Mouse (Mus musculus): ENCODE data around the gene Atad3a. TPM values are rescaled to one million over a fixed set of nuclear protein-coding genes. Genes with fewer than 3 reads are reported as not detected.

Gene Atad3a
- polyA plus RNA-seq, 1 experiment from 2014 or later: 94.9 TPM

DNA sequence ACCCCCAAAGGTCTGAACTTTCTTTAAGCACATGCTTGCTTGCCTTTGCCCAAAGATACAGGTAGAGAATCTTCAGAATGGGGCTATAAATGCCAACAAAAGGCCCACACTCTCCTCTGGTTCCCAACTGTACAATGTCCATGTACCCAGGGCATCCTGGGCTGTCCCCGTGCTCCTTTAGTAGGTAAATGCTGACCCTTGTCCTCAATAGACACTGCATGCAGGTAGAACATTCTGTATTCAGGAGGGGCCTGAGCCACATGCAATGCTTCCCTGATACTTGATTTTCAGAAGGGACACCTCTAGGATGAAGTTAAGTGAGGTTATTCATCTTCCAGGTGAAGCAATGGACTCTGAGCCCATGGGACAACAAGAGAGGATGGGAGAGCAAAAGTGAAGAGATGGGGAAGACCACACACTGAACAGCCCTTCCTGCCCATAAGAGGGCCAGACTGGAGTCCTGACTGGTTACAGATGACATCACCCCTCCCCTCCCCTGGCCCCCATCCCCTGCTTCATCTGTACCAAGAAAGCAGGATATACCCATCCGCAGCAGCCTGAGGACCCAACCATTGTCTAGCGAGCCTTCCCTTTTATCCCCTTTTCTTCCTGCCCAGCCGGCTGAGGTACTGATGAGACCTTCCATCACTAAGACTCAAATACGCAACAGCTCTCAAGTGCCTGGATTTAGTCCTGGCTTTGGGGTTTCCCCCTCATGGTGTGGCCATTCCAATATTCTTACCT, 12.6 kb upstream of the Atad3a start:
- WGBS: 30% methylated on average over 5 of the region's 5 CpGs
- H3K27ac ChIP-seq: no peak overlapping the region
- no peaks in the 10 kb centered on the region for H3K9me3 ChIP-seq
- no peaks in the 10 kb centered on the region for H3K36me3 ChIP-seq
- ATAC-seq (ENCODE audit: insufficient number of reproducible peaks, insufficient read depth, low FRiP score, low TSS enrichment, low read depth): no peak
- peak overlapping the region; percentile 54; the same call in 1 of the 2 replicates for H3K9ac ChIP-seq
- H3K4me1 ChIP-seq: peaks cover 48% of the 10 kb centered on the region
- peak overlapping the region; percentile 43 for H3K4me3 ChIP-seq
- H3K27me3 ChIP-seq: peaks cover 16% of the 10 kb centered on the region; the same call in 1 of the 2 replicates
- peak overlapping the region; percentile 83 for H3K4me2 ChIP-seq

DNA sequence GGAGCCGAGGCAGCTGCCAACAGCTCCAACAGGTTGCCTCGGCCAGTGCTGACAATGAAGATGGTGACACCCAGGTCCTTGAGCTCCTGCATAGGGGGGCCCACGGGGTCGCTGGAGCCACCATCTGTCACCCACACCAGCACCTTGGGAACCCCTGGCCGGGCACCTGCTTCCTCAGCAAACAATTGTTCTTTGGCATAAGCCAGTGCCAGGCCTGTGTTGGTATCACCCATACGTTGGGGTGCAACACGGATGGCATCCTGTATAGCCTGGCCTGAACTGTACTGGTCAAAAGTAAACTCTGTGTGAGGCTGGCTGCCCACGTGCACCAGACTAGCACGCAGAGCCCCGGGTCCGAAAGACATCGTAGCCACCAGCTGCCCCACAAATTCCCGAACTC, 11.9 kb upstream of the Atad3a start:
- no peak overlapping the region for H3K4me2 ChIP-seq
- 85% methylated on average over 13 of the region's 13 CpGs for WGBS
- peaks cover 48% of the 10 kb centered on the region for H3K4me1 ChIP-seq
- no peak overlapping the region for H3K9ac ChIP-seq
- no peak for ATAC-seq (ENCODE audit: insufficient number of reproducible peaks, insufficient read depth, low FRiP score, low TSS enrichment, low read depth)
- H3K4me3 ChIP-seq: no peak overlapping the region
- H3K9me3 ChIP-seq: no peaks in the 10 kb centered on the region
- H3K27ac ChIP-seq: no peak overlapping the region
- H3K27me3 ChIP-seq: peaks cover 16% of the 10 kb centered on the region; the same call in 1 of the 2 replicates
- no peaks in the 10 kb centered on the region for H3K36me3 ChIP-seq

DNA sequence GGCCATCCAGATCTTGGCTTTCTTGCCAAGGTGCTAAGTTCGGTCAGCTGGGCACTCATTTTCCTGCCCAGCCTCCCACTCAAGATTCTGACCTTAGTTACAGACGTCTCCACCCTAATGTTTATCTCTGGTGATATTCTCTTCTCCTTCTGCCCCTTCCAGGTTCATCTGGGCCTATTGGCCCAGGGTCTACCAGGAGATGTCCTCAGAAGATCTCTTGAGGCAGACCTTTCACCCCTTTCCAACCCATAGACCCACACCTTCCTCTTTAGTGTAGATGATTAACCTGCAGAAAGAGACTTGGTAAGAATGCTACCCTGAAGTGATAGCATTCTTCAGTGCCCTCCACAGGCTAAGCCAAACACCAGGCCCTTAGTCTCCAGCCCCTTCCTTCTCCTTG, 10.8 kb upstream of the Atad3a start:
- H3K4me1 ChIP-seq: peaks cover 44% of the 10 kb centered on the region
- 86% methylated on average over 2 of the region's 2 CpGs for WGBS

DNA sequence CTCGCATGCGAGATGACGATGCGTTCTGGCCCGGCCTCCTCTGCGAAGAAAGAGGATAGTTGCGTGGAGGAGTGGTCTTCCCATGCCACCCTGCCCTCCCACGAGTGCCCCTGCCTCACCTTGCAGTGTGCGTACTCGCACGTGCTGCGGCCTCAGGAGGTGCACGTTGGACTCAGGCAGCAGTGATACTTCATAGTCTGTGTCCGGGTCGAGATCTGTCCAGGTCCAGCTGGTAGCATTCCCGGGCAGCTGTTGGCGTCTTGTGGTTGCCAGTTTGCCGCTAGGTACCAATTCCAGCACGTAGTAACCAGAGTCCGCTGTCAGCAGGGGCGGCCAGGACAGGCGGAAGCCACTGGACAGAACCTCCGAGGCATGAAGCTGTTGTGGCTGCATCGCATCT, 9.7 kb upstream of the Atad3a start:
- H3K9me3 ChIP-seq: no peaks in the 10 kb centered on the region

More for the DNA sequence above, 10.8 kb upstream of the Atad3a start:
- Histone ChIP-seq H3K4me3 (no peak overlapping the region), H3K27me3 (peaks cover 16% of the 10 kb centered on the region; the same call in 1 of the 2 replicates), H3K9me3 (no peaks in the 10 kb centered on the region), H3K27ac (no peak overlapping the region), H3K36me3 (no peaks in the 10 kb centered on the region), H3K4me2 (no peak overlapping the region), H3K9ac (no peak overlapping the region)
- ATAC-seq (ENCODE audit: insufficient number of reproducible peaks, insufficient read depth, low FRiP score, low TSS enrichment, low read depth): no peak

DNA sequence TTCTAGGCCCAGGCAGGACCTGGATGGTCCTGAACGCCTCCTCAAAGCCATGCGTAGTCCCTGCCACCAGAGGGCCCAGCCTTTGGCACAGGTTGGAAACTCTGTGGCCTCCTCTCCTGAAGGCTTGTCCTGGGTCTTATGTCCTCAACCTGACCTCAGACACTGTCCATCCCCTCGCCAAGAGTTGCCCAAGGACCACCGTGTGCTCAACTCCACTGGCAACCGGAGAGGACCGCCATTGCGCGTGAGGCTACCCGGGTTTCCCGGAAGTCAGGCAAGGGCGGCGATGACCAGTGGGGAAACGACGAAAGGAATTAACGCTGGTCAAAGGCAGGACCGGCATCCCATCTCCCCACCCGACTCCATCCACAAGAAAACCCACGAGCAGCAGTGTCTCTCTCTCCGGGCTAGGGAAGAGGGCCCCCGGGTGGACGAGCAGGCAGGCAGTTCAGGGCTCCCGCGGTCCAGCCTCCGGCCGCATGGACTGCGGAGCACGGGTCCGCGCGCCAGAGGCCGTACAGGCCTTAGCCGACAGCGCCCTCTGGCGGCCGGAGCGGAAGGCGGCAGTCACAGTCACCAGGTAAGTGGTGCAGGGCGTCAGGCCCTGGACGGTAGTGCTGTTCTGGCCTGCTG, 9.1 kb upstream of the Atad3a start:
- H3K4me2 ChIP-seq: peak overlapping the region; percentile 74
- peaks cover 16% of the 10 kb centered on the region; the same call in 1 of the 2 replicates for H3K27me3 ChIP-seq
- H3K9me3 ChIP-seq: no peaks in the 10 kb centered on the region
- H3K36me3 ChIP-seq: no peaks in the 10 kb centered on the region
- peak overlapping the region; percentile 80 for H3K9ac ChIP-seq
- peak overlapping the region; percentile 54 for H3K4me3 ChIP-seq
- ATAC-seq (ENCODE audit: insufficient number of reproducible peaks, insufficient read depth, low FRiP score, low TSS enrichment, low read depth): peak; percentile 68
- WGBS: under 1% methylated on average over 39 of the region's 39 CpGs
- peaks cover 33% of the 10 kb centered on the region for H3K4me1 ChIP-seq
- peak overlapping the region; percentile 48 for H3K27ac ChIP-seq

More for the DNA sequence above, 9.7 kb upstream of the Atad3a start:
- peaks cover 16% of the 10 kb centered on the region; the same call in 1 of the 2 replicates for H3K27me3 ChIP-seq
- H3K9ac ChIP-seq: peak overlapping the region; percentile 80
- peak overlapping the region; percentile 54 for H3K4me3 ChIP-seq
- peak overlapping the region; percentile 74 for H3K4me2 ChIP-seq
- ATAC-seq (ENCODE audit: insufficient number of reproducible peaks, insufficient read depth, low FRiP score, low TSS enrichment, low read depth): no peak
- 42% methylated on average over 24 of the region's 24 CpGs for WGBS
- no peaks in the 10 kb centered on the region for H3K36me3 ChIP-seq
- H3K27ac ChIP-seq: no peak overlapping the region
- peaks cover 39% of the 10 kb centered on the region for H3K4me1 ChIP-seq

DNA sequence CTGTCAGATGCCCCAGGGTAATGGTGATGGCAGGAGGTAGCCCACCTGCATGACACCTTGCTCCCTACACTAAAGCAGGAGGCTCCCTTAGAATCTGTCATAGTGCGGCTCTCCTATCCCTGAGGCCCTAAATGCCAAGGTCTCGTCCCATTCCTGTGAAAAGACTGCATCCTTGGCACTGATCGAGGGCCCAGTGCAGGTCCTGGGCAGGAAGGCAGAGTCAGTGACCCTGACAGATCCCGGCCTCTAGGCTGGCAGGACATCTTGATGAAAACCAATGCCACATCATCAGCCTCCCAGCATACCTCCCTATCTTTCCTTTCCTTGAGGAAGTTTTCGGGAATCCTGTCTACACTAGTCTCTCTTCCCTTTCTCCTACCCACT, 8.6 kb upstream of the Atad3a start:
- peak overlapping the region; percentile 54 for H3K4me3 ChIP-seq
- H3K27me3 ChIP-seq: peaks cover 16% of the 10 kb centered on the region; the same call in 1 of the 2 replicates
- peaks cover 28% of the 10 kb centered on the region for H3K4me1 ChIP-seq
- H3K4me2 ChIP-seq: peak overlapping the region; percentile 74
- H3K9me3 ChIP-seq: no peaks in the 10 kb centered on the region
- H3K9ac ChIP-seq: peak overlapping the region; percentile 80
- H3K27ac ChIP-seq: peak overlapping the region; percentile 48
- 68% methylated on average over 5 of the region's 5 CpGs for WGBS
- no peaks in the 10 kb centered on the region for H3K36me3 ChIP-seq
- no peak for ATAC-seq (ENCODE audit: insufficient number of reproducible peaks, insufficient read depth, low FRiP score, low TSS enrichment, low read depth)

DNA sequence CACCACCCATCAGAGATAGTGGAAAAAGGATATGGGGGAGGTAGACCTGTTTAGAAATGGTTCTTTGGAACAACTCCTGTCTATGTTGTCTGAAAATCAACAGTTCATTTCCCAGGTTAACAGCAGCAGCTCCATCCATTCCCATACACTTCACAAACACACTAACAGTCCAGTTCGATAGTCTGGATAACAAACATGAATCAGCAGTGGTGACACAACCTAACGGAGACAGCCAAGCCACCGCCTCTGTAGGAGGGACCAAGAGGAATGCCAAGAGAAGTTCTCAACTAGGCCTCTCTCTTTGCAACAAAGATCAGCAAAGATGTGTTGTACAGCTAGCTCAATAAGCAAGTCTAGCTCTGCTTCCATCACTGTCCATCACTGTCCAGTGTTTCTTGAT, 1.5 kb upstream of the Atad3a start:
- Histone ChIP-seq H3K9me3 (no peaks in the 10 kb centered on the region), H3K9ac (0 out of 2 replicates have a peak overlapping the region, but pooled peaks have one; percentile 2), H3K27ac (no peak overlapping the region), H3K4me2 (peak overlapping the region; percentile 97; the same call in 1 of the 2 replicates), H3K4me3 (no peak overlapping the region), H3K4me1 (peaks cover 22% of the 10 kb centered on the region), H3K36me3 (peaks cover 2% of the 10 kb centered on the region; the same call in 1 of the 2 replicates), H3K27me3 (no peaks in the 10 kb centered on the region)
- 94% methylated on average over 3 of the region's 3 CpGs for WGBS
- no peak for ATAC-seq (ENCODE audit: insufficient number of reproducible peaks, insufficient read depth, low FRiP score, low TSS enrichment, low read depth)

DNA sequence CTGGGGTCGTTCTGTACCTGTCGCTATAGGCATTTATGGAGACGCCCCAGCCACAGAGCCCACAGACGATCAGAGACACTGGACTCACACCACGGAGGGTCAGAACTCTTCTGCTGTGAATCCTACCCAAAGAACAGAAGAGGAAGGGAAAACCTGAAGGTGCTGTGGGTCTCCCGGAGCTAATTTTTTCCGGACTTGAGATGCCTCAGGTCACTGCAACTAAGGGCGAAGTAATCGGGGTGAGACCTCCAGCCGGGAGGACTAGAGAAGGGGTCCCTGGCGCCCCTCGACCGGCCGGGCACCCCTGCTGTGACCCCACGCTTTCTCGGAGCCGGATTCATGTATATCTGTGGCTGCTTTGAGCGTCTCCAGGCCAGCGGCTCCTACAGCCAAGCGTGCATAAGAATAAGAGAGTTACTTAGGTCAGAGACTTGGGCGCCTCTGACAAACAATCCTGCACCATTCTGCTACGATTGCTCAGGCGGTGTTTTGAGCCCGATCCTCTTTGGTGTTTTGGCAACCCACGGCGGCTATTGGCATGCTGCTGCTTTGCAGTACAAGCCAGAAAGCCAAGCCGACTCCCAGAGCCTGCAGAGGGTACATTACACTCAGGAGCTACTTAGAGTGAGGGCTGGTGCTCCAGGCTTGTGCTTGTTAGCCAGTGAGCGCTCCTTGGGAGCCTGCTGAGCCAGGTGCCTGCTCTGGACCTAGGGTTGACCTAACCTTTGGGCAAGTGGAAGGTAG, 635 bp upstream of the Atad3a start:
- no peak for ATAC-seq (ENCODE audit: insufficient number of reproducible peaks, insufficient read depth, low FRiP score, low TSS enrichment, low read depth)
- H3K27ac ChIP-seq: peak overlapping the region; percentile 58
- H3K4me3 ChIP-seq: peak overlapping the region; percentile 91
- H3K4me1 ChIP-seq: peaks cover 22% of the 10 kb centered on the region
- H3K36me3 ChIP-seq: peaks cover 10% of the 10 kb centered on the region
- H3K9me3 ChIP-seq: no peaks in the 10 kb centered on the region
- H3K9ac ChIP-seq: peak overlapping the region; percentile 88
- WGBS: 1% methylated on average over 28 of the region's 28 CpGs
- peak overlapping the region; percentile 97 for H3K4me2 ChIP-seq
- H3K27me3 ChIP-seq: no peaks in the 10 kb centered on the region

DNA sequence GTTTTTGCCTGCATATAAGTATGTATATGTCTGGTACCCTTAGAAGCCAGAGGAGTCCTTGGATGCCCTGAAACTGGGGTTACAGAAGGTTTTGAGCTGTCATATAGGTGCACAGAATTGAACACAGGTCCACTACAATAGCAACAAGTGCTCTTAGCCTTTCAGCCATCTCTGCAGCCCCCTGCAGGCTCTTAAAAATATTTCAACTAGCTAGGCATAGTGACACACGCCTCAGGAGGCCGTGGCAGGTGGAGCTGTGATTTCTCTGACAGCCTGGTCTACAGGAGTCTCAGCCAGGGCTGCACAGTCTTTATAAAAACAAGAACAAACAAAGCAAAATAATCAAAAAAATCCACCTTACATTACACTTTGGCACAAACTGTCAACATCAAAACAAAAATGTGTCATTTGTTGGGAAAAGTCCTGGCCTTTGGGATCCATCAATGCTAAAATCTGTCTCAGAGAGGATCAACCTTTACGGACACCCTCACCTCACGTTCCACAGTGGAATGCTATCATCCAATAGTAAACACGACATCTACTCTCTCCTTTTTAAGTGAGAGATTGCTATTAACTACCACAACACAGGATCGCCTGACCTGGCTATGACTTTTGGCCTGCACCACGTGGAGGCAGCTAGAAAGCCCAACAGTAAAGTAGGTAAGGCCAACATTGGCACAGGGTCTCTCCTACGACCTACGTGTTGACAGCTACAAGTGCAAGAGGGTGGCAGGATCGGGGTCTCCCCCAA, 856 bp downstream of the Atad3a start:
- Histone ChIP-seq H3K27ac (no peak overlapping the region), H3K36me3 (peaks cover 25% of the 10 kb centered on the region), H3K9me3 (no peaks in the 10 kb centered on the region), H3K4me3 (peak overlapping the region; percentile 91), H3K9ac (peak overlapping the region; percentile 88), H3K4me1 (peaks cover 22% of the 10 kb centered on the region), H3K4me2 (peak overlapping the region; percentile 97), H3K27me3 (no peaks in the 10 kb centered on the region)
- ATAC-seq (ENCODE audit: insufficient number of reproducible peaks, insufficient read depth, low FRiP score, low TSS enrichment, low read depth): no peak
- 2% methylated on average over 10 of the region's 10 CpGs for WGBS

DNA sequence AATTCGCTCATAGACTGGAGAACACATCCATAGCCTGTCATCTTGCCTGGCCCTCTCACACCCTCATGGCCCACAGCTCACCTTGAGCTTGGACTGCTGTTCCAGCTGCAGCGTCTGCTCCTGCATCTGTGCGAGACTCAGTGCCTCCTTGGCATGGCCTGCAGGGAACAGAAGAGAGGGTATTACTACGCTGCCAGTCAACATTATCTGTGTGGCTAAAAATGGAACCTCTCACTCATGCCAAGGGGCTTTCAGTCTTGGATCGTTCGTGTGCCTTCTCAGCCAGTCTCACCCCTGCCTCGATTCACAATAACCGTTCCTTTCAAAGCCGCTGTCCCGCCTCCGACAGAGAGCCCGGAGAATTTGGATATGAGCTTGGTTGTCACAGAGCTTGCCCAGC, 3.9 kb downstream of the Atad3a start:
- H3K4me3 ChIP-seq: no peak overlapping the region
- H3K4me1 ChIP-seq: peaks cover 22% of the 10 kb centered on the region
- no peaks in the 10 kb centered on the region for H3K9me3 ChIP-seq
- H3K27me3 ChIP-seq: no peaks in the 10 kb centered on the region
- H3K9ac ChIP-seq: no peak overlapping the region
- H3K27ac ChIP-seq: no peak overlapping the region
- WGBS: 93% methylated on average over 12 of the region's 12 CpGs
- H3K4me2 ChIP-seq: no peak overlapping the region
- no peak for ATAC-seq (ENCODE audit: insufficient number of reproducible peaks, insufficient read depth, low FRiP score, low TSS enrichment, low read depth)
- H3K36me3 ChIP-seq: peaks cover 53% of the 10 kb centered on the region
